Mouse (Mus musculus): ENCODE measurements around the gene Gmds. TPM values are rescaled to one million over a fixed set of nuclear protein-coding genes. Genes with fewer than 3 reads are reported as not detected.

Gmds gene
- total and polyA plus RNA-seq, 2 experiments from 2014 or later = 18.6 to 35.1 TPM

- Histone ChIP-seq H3K4me1 (ENCODE audit: insufficient read depth) (no peaks in the 10 kb centered on the region), H3K27ac (ENCODE audit: low read depth, low read length) (no peak overlapping the region), H3K27me3 (ENCODE audit: insufficient read depth, low read length) (no peaks in the 10 kb centered on the region), H3K9me3 (ENCODE audit: low read length) (no peaks in the 10 kb centered on the region), H3K9ac (no peak overlapping the region), H3K36me3 (ENCODE audit: insufficient read depth) (no peaks in the 10 kb centered on the region), H3K4me3 (ENCODE audit: low read depth, low read length) (no peak overlapping the region), H3K4me2 (ENCODE audit: low read depth) (no peak overlapping the region)
- WGBS = 85% methylated on average over 1 of the region's 1 CpGs
- no peak for TF ChIP-seq CTCF (IDR thresholded peaks at IDR 0.05; ENCODE audit: low read depth)
- ATAC-seq (no peak), DNase-seq (no peak)
Measured at GRCm38 (mm10) chr13:32129970-32130369, 208.6 kb downstream of the Gmds start.

- H3K36me3 ChIP-seq (ENCODE audit: insufficient read depth) = no peaks in the 10 kb centered on the region
- no peaks in the 10 kb centered on the region for H3K4me1 ChIP-seq (ENCODE audit: insufficient read depth)
- no peak overlapping the region for H3K9ac ChIP-seq
- H3K4me2 ChIP-seq (ENCODE audit: low read depth) = no peak overlapping the region
- no peak overlapping the region for H3K27ac ChIP-seq (ENCODE audit: low read depth, low read length)
- TF ChIP-seq CTCF (IDR thresholded peaks at IDR 0.05; ENCODE audit: low read depth) = no peak
- 49% methylated on average over 1 of the region's 1 CpGs for WGBS
- H3K9me3 ChIP-seq (ENCODE audit: low read length) = no peaks in the 10 kb centered on the region
- H3K4me3 ChIP-seq (ENCODE audit: low read depth, low read length) = no peak overlapping the region
- H3K27me3 ChIP-seq (ENCODE audit: insufficient read depth, low read length) = no peaks in the 10 kb centered on the region
- ATAC-seq (no peak), DNase-seq (no peak)
Measured at GRCm38 (mm10) chr13:32118386-32118785, 220.2 kb downstream of the Gmds start.

- ATAC-seq (no peak), DNase-seq (no peak)
- Histone ChIP-seq H3K36me3 (ENCODE audit: insufficient read depth) (no peaks in the 10 kb centered on the region), H3K27ac (ENCODE audit: low read depth, low read length) (no peak overlapping the region), H3K9ac (no peak overlapping the region), H3K27me3 (ENCODE audit: insufficient read depth, low read length) (no peaks in the 10 kb centered on the region), H3K4me2 (ENCODE audit: low read depth) (no peak overlapping the region), H3K4me1 (ENCODE audit: insufficient read depth) (no peaks in the 10 kb centered on the region), H3K9me3 (ENCODE audit: low read length) (no peaks in the 10 kb centered on the region), H3K4me3 (ENCODE audit: low read depth, low read length) (no peak overlapping the region)
- no peak for TF ChIP-seq CTCF (IDR thresholded peaks at IDR 0.05; ENCODE audit: low read depth)
- 63% methylated on average over 1 of the region's 1 CpGs for WGBS
Measured at GRCm38 (mm10) chr13:32115468-32115867, 223.1 kb downstream of the Gmds start.

- 99% methylated on average over 3 of the region's 3 CpGs for WGBS
- DNase-seq (no peak), ATAC-seq (no peak)
- Histone ChIP-seq H3K9me3 (ENCODE audit: low read length) (no peaks in the 10 kb centered on the region), H3K27ac (ENCODE audit: low read depth, low read length) (no peak overlapping the region), H3K4me1 (ENCODE audit: insufficient read depth) (no peaks in the 10 kb centered on the region), H3K36me3 (ENCODE audit: insufficient read depth) (no peaks in the 10 kb centered on the region), H3K27me3 (ENCODE audit: insufficient read depth, low read length) (no peaks in the 10 kb centered on the region), H3K4me2 (ENCODE audit: low read depth) (no peak overlapping the region), H3K9ac (no peak overlapping the region), H3K4me3 (ENCODE audit: low read depth, low read length) (no peak overlapping the region)
- TF ChIP-seq CTCF (IDR thresholded peaks at IDR 0.05; ENCODE audit: low read depth) = no peak
Measured at GRCm38 (mm10) chr13:32113875-32114274, 224.7 kb downstream of the Gmds start.

- ATAC-seq (no peak), DNase-seq (no peak)
- H3K4me3 ChIP-seq (ENCODE audit: low read depth, low read length) = no peak overlapping the region
- no peaks in the 10 kb centered on the region for H3K4me1 ChIP-seq (ENCODE audit: insufficient read depth)
- H3K36me3 ChIP-seq (ENCODE audit: insufficient read depth) = no peaks in the 10 kb centered on the region
- no peak overlapping the region for H3K4me2 ChIP-seq (ENCODE audit: low read depth)
- no peaks in the 10 kb centered on the region for H3K27me3 ChIP-seq (ENCODE audit: insufficient read depth, low read length)
- no peak for TF ChIP-seq CTCF (IDR thresholded peaks at IDR 0.05; ENCODE audit: low read depth)
- 90% methylated on average over 7 of the region's 7 CpGs for WGBS
- H3K27ac ChIP-seq (ENCODE audit: low read depth, low read length) = no peak overlapping the region
- no peak overlapping the region for H3K9ac ChIP-seq
- no peaks in the 10 kb centered on the region for H3K9me3 ChIP-seq (ENCODE audit: low read length)
Measured at GRCm38 (mm10) chr13:32088303-32088977, 250.1 kb downstream of the Gmds start.

- Histone ChIP-seq H3K4me1 (ENCODE audit: insufficient read depth) (no peaks in the 10 kb centered on the region), H3K9ac (no peak overlapping the region), H3K4me3 (ENCODE audit: low read depth, low read length) (no peak overlapping the region), H3K27ac (ENCODE audit: low read depth, low read length) (no peak overlapping the region), H3K27me3 (ENCODE audit: insufficient read depth, low read length) (no peaks in the 10 kb centered on the region), H3K4me2 (ENCODE audit: low read depth) (no peak overlapping the region), H3K36me3 (ENCODE audit: insufficient read depth) (no peaks in the 10 kb centered on the region), H3K9me3 (ENCODE audit: low read length) (no peaks in the 10 kb centered on the region)
- no peak for TF ChIP-seq CTCF (IDR thresholded peaks at IDR 0.05; ENCODE audit: low read depth)
- WGBS = 69% methylated on average over 6 of the region's 6 CpGs
- DNase-seq (no peak), ATAC-seq (no peak)
Measured at GRCm38 (mm10) chr13:32080520-32081249, 257.9 kb downstream of the Gmds start.

GRCm38 (mm10) chr13:32073630-32074029, 264.9 kb downstream of the Gmds start:
- DNase-seq (no peak), ATAC-seq (no peak)
- H3K27me3 ChIP-seq (ENCODE audit: insufficient read depth, low read length) = no peaks in the 10 kb centered on the region
- H3K9me3 ChIP-seq (ENCODE audit: low read length) = no peaks in the 10 kb centered on the region
- H3K4me1 ChIP-seq (ENCODE audit: insufficient read depth) = no peaks in the 10 kb centered on the region
- no peaks in the 10 kb centered on the region for H3K36me3 ChIP-seq (ENCODE audit: insufficient read depth)
- no peak overlapping the region for H3K4me3 ChIP-seq (ENCODE audit: low read depth, low read length)
- no peak overlapping the region for H3K4me2 ChIP-seq (ENCODE audit: low read depth)
- no peak overlapping the region for H3K27ac ChIP-seq (ENCODE audit: low read depth, low read length)
- no peak for TF ChIP-seq CTCF (IDR thresholded peaks at IDR 0.05; ENCODE audit: low read depth)
- WGBS = 83% methylated on average over 2 of the region's 2 CpGs
- H3K9ac ChIP-seq = no peak overlapping the region

All from forebrain, postnatal 0 days (tissue).